Mouse (Mus musculus): ENCODE results near the gene Pdpn. TPM values are rescaled to one million over a fixed set of nuclear protein-coding genes. Genes with fewer than 3 reads are reported as not detected.
A peak's percentile ranks its signal among the peaks of the same experiment; 100 is the strongest.

Gene Pdpn
- polyA plus RNA-seq, 1 experiment from 2014 or later = 64.0 TPM

- Histone ChIP-seq H3K4me2 (peak overlapping the region; percentile 58), H3K9ac (peak overlapping the region; percentile 64; the same call in 1 of the 2 replicates), H3K27me3 (no peaks in the 10 kb centered on the region), H3K9me3 (no peaks in the 10 kb centered on the region), H3K36me3 (no peaks in the 10 kb centered on the region), H3K4me3 (no peak overlapping the region), H3K27ac (replicated peaks) (peak overlapping the region; percentile 76), H3K4me1 (replicated peaks) (peaks cover 10% of the 10 kb centered on the region)
- ATAC-seq (ENCODE audit: low read depth) = peak; percentile 60; the same call in 1 of the 2 replicates
- 10% methylated on average over 8 of the region's 11 CpGs for WGBS
These were observed 25.0 kb upstream of the Pdpn start for GRCm38 (mm10) chr4:143324176-143324924.

GRCm38 (mm10) chr4:143313299-143313698 is 13.9 kb upstream of the Pdpn start:
- Histone ChIP-seq H3K27ac (replicated peaks) (no peak overlapping the region), H3K27me3 (no peaks in the 10 kb centered on the region), H3K9ac (no peak overlapping the region), H3K4me2 (no peak overlapping the region), H3K9me3 (no peaks in the 10 kb centered on the region), H3K4me3 (no peak overlapping the region), H3K36me3 (no peaks in the 10 kb centered on the region), H3K4me1 (replicated peaks) (no peaks in the 10 kb centered on the region)
- no peak for ATAC-seq (ENCODE audit: low read depth)
- WGBS = 86% methylated on average over 6 of the region's 6 CpGs

- no peaks in the 10 kb centered on the region for H3K36me3 ChIP-seq
- H3K4me3 ChIP-seq = no peak overlapping the region
- no peak overlapping the region for H3K9ac ChIP-seq
- H3K9me3 ChIP-seq = no peaks in the 10 kb centered on the region
- WGBS = 52% methylated on average over 2 of the region's 2 CpGs
- ATAC-seq (ENCODE audit: low read depth) = no peak
- no peaks in the 10 kb centered on the region for H3K27me3 ChIP-seq
- H3K4me2 ChIP-seq = no peak overlapping the region
- H3K27ac ChIP-seq (replicated peaks) = no peak overlapping the region
- H3K4me1 ChIP-seq (replicated peaks) = no peaks in the 10 kb centered on the region; the same call in 1 of the 2 replicates
These were observed 12.0 kb upstream of the Pdpn start for GRCm38 (mm10) chr4:143311341-143311740.

- Histone ChIP-seq H3K27ac (replicated peaks) (no peak overlapping the region), H3K4me3 (no peak overlapping the region), H3K36me3 (no peaks in the 10 kb centered on the region), H3K9ac (no peak overlapping the region), H3K4me2 (no peak overlapping the region), H3K4me1 (replicated peaks) (peaks cover 3% of the 10 kb centered on the region; the same call in 1 of the 2 replicates), H3K9me3 (no peaks in the 10 kb centered on the region), H3K27me3 (no peaks in the 10 kb centered on the region)
- WGBS = 46% methylated on average over 5 of the region's 5 CpGs
- ATAC-seq (ENCODE audit: low read depth) = no peak
These were observed 6.8 kb upstream of the Pdpn start for GRCm38 (mm10) chr4:143305987-143306772.

- H3K9ac ChIP-seq = no peak overlapping the region
- no peak for ATAC-seq (ENCODE audit: low read depth)
- no peak overlapping the region for H3K27ac ChIP-seq (replicated peaks)
- no peaks in the 10 kb centered on the region for H3K36me3 ChIP-seq
- no peak overlapping the region for H3K4me3 ChIP-seq
- H3K27me3 ChIP-seq = no peaks in the 10 kb centered on the region
- H3K9me3 ChIP-seq = no peaks in the 10 kb centered on the region
- H3K4me2 ChIP-seq = no peak overlapping the region
- peaks cover 10% of the 10 kb centered on the region for H3K4me1 ChIP-seq (replicated peaks)
- WGBS = 96% methylated on average over 4 of the region's 4 CpGs
These were observed 5.7 kb upstream of the Pdpn start for GRCm38 (mm10) chr4:143305031-143305430.

- H3K9me3 ChIP-seq = no peaks in the 10 kb centered on the region
- no peak overlapping the region for H3K9ac ChIP-seq
- H3K27ac ChIP-seq (replicated peaks) = no peak overlapping the region
- H3K27me3 ChIP-seq = no peaks in the 10 kb centered on the region
- no peak overlapping the region for H3K4me3 ChIP-seq
- no peaks in the 10 kb centered on the region for H3K36me3 ChIP-seq
- no peak overlapping the region for H3K4me2 ChIP-seq
- ATAC-seq (ENCODE audit: low read depth) = no peak
- WGBS = 51% methylated on average over 11 of the region's 11 CpGs
- H3K4me1 ChIP-seq (replicated peaks) = peaks cover 36% of the 10 kb centered on the region
These were observed 3.0 kb upstream of the Pdpn start for GRCm38 (mm10) chr4:143302279-143302890.

- no peak for ATAC-seq (ENCODE audit: low read depth)
- no peak overlapping the region for H3K9ac ChIP-seq
- H3K27ac ChIP-seq (replicated peaks) = no peak overlapping the region
- peaks cover 41% of the 10 kb centered on the region for H3K4me1 ChIP-seq (replicated peaks)
- no peak overlapping the region for H3K4me2 ChIP-seq
- H3K36me3 ChIP-seq = no peaks in the 10 kb centered on the region
- 54% methylated on average over 4 of the region's 4 CpGs for WGBS
- no peak overlapping the region for H3K4me3 ChIP-seq
- H3K27me3 ChIP-seq = no peaks in the 10 kb centered on the region
- no peaks in the 10 kb centered on the region for H3K9me3 ChIP-seq
These were observed 2.5 kb upstream of the Pdpn start for GRCm38 (mm10) chr4:143301875-143302274.

- Histone ChIP-seq H3K9me3 (no peaks in the 10 kb centered on the region), H3K36me3 (no peaks in the 10 kb centered on the region), H3K27me3 (no peaks in the 10 kb centered on the region), H3K4me3 (no peak overlapping the region), H3K9ac (no peak overlapping the region), H3K27ac (replicated peaks) (no peak overlapping the region), H3K4me2 (peak overlapping the region; percentile 60), H3K4me1 (replicated peaks) (peaks cover 48% of the 10 kb centered on the region)
- no peak for ATAC-seq (ENCODE audit: low read depth)
- WGBS = 58% methylated on average over 5 of the region's 5 CpGs
These were observed 1.7 kb upstream of the Pdpn start for GRCm38 (mm10) chr4:143301042-143301441.

- ATAC-seq (ENCODE audit: low read depth) = no peak
- Histone ChIP-seq H3K9ac (peak overlapping the region; percentile 62; the same call in 1 of the 2 replicates), H3K27ac (replicated peaks) (no peak overlapping the region), H3K36me3 (no peaks in the 10 kb centered on the region), H3K4me1 (replicated peaks) (peaks cover 56% of the 10 kb centered on the region), H3K4me3 (peak overlapping the region; percentile 43), H3K4me2 (peak overlapping the region; percentile 60), H3K27me3 (no peaks in the 10 kb centered on the region), H3K9me3 (no peaks in the 10 kb centered on the region)
- WGBS = 4% methylated on average over 12 of the region's 12 CpGs
These were observed 837 bp upstream of the Pdpn start for GRCm38 (mm10) chr4:143300113-143300688.

GRCm38 (mm10) chr4:143298431-143299315 is 691 bp downstream of the Pdpn start:
- 2% methylated on average over 24 of the region's 24 CpGs for WGBS
- Histone ChIP-seq H3K4me1 (replicated peaks) (peaks cover 64% of the 10 kb centered on the region), H3K9ac (peak overlapping the region; percentile 62), H3K27ac (replicated peaks) (peak overlapping the region; percentile 83), H3K9me3 (no peaks in the 10 kb centered on the region), H3K27me3 (no peaks in the 10 kb centered on the region), H3K36me3 (no peaks in the 10 kb centered on the region), H3K4me2 (peak overlapping the region; percentile 60), H3K4me3 (peak overlapping the region; percentile 43)
- peak; percentile 23; the same call in 1 of the 2 replicates for ATAC-seq (ENCODE audit: low read depth)

- peak overlapping the region; percentile 43 for H3K4me3 ChIP-seq
These were observed 2.3 kb downstream of the Pdpn start for GRCm38 (mm10) chr4:143297016-143297556.

More at GRCm38 (mm10) chr4:143297016-143297556, 2.3 kb downstream of the Pdpn start:
- peak; percentile 38; the same call in 1 of the 2 replicates for ATAC-seq (ENCODE audit: low read depth)
- WGBS = 3% methylated on average over 12 of the region's 12 CpGs
- Histone ChIP-seq H3K9ac (peak overlapping the region; percentile 64), H3K4me1 (replicated peaks) (peaks cover 64% of the 10 kb centered on the region), H3K36me3 (0 out of 2 replicates have a peak, but pooled peaks cover 3% of the 10 kb centered on the region), H3K27ac (replicated peaks) (peak overlapping the region; percentile 83), H3K4me2 (peak overlapping the region; percentile 60), H3K27me3 (no peaks in the 10 kb centered on the region), H3K9me3 (no peaks in the 10 kb centered on the region)
